Mouse (Mus musculus): Measurements from ENCODE around the gene Eno1.

The Eno1 gene

GRCm38 (mm10) chr4:150226818-150227688 is 9.5 kb upstream of the Eno1 start:
- peak; percentile 58 for ATAC-seq (ENCODE audit: low TSS enrichment)

GRCm38 (mm10) chr4:150228581-150229348 is 7.8 kb upstream of the Eno1 start:
- no peak for ATAC-seq (ENCODE audit: low TSS enrichment)

- no peak for ATAC-seq (ENCODE audit: low TSS enrichment)
Measured at GRCm38 (mm10) chr4:150229747-150230390, 6.7 kb upstream of the Eno1 start.

- ATAC-seq (ENCODE audit: low TSS enrichment), result peak; percentile 65
Measured at GRCm38 (mm10) chr4:150230460-150231407, 5.8 kb upstream of the Eno1 start.

GRCm38 (mm10) chr4:150231871-150232270 is 4.7 kb upstream of the Eno1 start:
- ATAC-seq (ENCODE audit: low TSS enrichment), result peak; percentile 31; the same call in 1 of the 2 replicates

GRCm38 (mm10) chr4:150234599-150235327 is 1.8 kb upstream of the Eno1 start:
- peak; percentile 4; the same call in 1 of the 2 replicates for ATAC-seq (ENCODE audit: low TSS enrichment)

GRCm38 (mm10) chr4:150235585-150235984 is 936 bp upstream of the Eno1 start:
- ATAC-seq (ENCODE audit: low TSS enrichment), result no peak

GRCm38 (mm10) chr4:150236031-150236430 is 490 bp upstream of the Eno1 start:
- no peak for ATAC-seq (ENCODE audit: low TSS enrichment)

GRCm38 (mm10) chr4:150237636-150238361 is 1.3 kb downstream of the Eno1 start:
- ATAC-seq (ENCODE audit: low TSS enrichment), result no peak

- no peak for ATAC-seq (ENCODE audit: low TSS enrichment)
Measured at GRCm38 (mm10) chr4:150238433-150239086, 2.0 kb downstream of the Eno1 start.

GRCm38 (mm10) chr4:150239087-150239480 is 2.6 kb downstream of the Eno1 start:
- no peak for ATAC-seq (ENCODE audit: low TSS enrichment)

- no peak for ATAC-seq (ENCODE audit: low TSS enrichment)
Measured at GRCm38 (mm10) chr4:150239503-150239902, 3.0 kb downstream of the Eno1 start.

GRCm38 (mm10) chr4:150239951-150240368 is 3.4 kb downstream of the Eno1 start:
- ATAC-seq (ENCODE audit: low TSS enrichment), result peak; percentile 10; the same call in 1 of the 2 replicates

GRCm38 (mm10) chr4:150240381-150240886 is 3.9 kb downstream of the Eno1 start:
- ATAC-seq (ENCODE audit: low TSS enrichment), result no peak

- ATAC-seq (ENCODE audit: low TSS enrichment), result no peak
Measured at GRCm38 (mm10) chr4:150241708-150242107, 5.2 kb downstream of the Eno1 start.

- no peak for ATAC-seq (ENCODE audit: low TSS enrichment)
Measured at GRCm38 (mm10) chr4:150242745-150243144, 6.2 kb downstream of the Eno1 start.

- ATAC-seq (ENCODE audit: low TSS enrichment), result no peak
Measured at GRCm38 (mm10) chr4:150245876-150246275, 9.4 kb downstream of the Eno1 start.

- peak; percentile 69 for ATAC-seq (ENCODE audit: low TSS enrichment)
Measured at GRCm38 (mm10) chr4:150248009-150248408, 11.5 kb downstream of the Eno1 start.

- ATAC-seq (ENCODE audit: low TSS enrichment), result no peak
Measured at GRCm38 (mm10) chr4:150248917-150249316, 12.4 kb downstream of the Eno1 start.
